Mouse (Mus musculus) thymus, adult 2 months (tissue): ENCODE data around the gene Gabrb3. TPM values are rescaled to one million over a fixed set of nuclear protein-coding genes. Genes with fewer than 3 reads are reported as not detected.

Source experiments
- DNase-seq: peaks from one replicate; pipeline ENCODE4 v3.0.0; 2021
- H3K27ac ChIP-seq: fragments of 200-500 bp; 2 replicates; pipeline ENCODE4 v1.5.1; 2012; ENCODE audit warnings: low read length, control low read depth; ENCODE audit not compliant: control insufficient read depth, insufficient read depth
- H3K27me3 ChIP-seq: fragments of 200-500 bp; 2 replicates; pipeline ENCODE4 v1.6.1; 2012; ENCODE audit warnings: mild to moderate bottlenecking, low read length, moderate library complexity, mixed read lengths; ENCODE audit not compliant: control insufficient read depth, insufficient read depth
- H3K36me3 ChIP-seq: fragments of 200-500 bp; 2 replicates; pipeline ENCODE4 v1.6.1; 2012; ENCODE audit warnings: mild to moderate bottlenecking, low read length, moderate library complexity; ENCODE audit not compliant: control insufficient read depth, insufficient read depth
- H3K4me1 ChIP-seq: fragments of 200-500 bp; replicated peaks from 2 replicates; pipeline ENCODE4 v1.6.1; 2012; ENCODE audit warnings: low read length; ENCODE audit not compliant: control insufficient read depth, insufficient read depth
- H3K4me3 ChIP-seq: fragments of 200-500 bp; 2 replicates; pipeline ENCODE4 v1.5.1; 2012; ENCODE audit warnings: mild to moderate bottlenecking, low read length, control low read depth, moderate library complexity; ENCODE audit not compliant: control insufficient read depth, insufficient read depth
- CTCF ChIP-seq: fragments of 200-500 bp; IDR thresholded peaks from 2 replicates; pipeline ENCODE4 v1.5.1; 2012; ENCODE audit warnings: mild to moderate bottlenecking, control low read depth, low read length, moderate library complexity, borderline replicate concordance; ENCODE audit not compliant: control insufficient read depth, poor library complexity, insufficient read depth; ENCODE audit errors: extremely low read depth
- POLR2A ChIP-seq: fragments of 200-500 bp; IDR thresholded peaks from 2 replicates; pipeline ENCODE4 v1.6.1; 2012; ENCODE audit warnings: mild to moderate bottlenecking, low read length, control low read depth, moderate library complexity; ENCODE audit not compliant: control insufficient read depth, poor library complexity, insufficient read depth; ENCODE audit errors: extremely low read depth
- WGBS: fragments of 180-500 bp; shearing (Covaris S2); methylation state at CpG from one replicate; pipeline ENCODE4 v1.1.7; 2018; 5-methylcytosine and 5-hydroxymethylcytosine counted together
- polyA plus RNA-seq: library from polyadenylated mRNA; depleted of rRNA; stranded (reverse); fragments of >200 nt; gene quantifications from 2 replicates; pipeline ENCODE4 v1.2.3, GENCODE M21; 2012

Gene Gabrb3
- polyA plus RNA-seq, 1 experiment, result 0.07 TPM

GRCm38 (mm10) chr7:57473811-57474525 lies 54.5 kb downstream of the Gabrb3 start:
- H3K27ac ChIP-seq, result no peak overlapping the region
- no peaks in the 10 kb centered on the region for H3K4me1 ChIP-seq
- no peaks in the 10 kb centered on the region for H3K36me3 ChIP-seq
- 81% methylated on average over 4 of the region's 4 CpGs for WGBS
- DNase-seq, result no peak
- no peaks in the 10 kb centered on the region for H3K27me3 ChIP-seq
- TF ChIP-seq POLR2A, result no peak
- no peak for TF ChIP-seq CTCF
- H3K4me3 ChIP-seq, result no peak overlapping the region

GRCm38 (mm10) chr7:57482896-57483295 lies 63.4 kb downstream of the Gabrb3 start:
- Histone ChIP-seq H3K36me3 (no peaks in the 10 kb centered on the region), H3K27me3 (no peaks in the 10 kb centered on the region), H3K4me1 (no peaks in the 10 kb centered on the region), H3K4me3 (no peak overlapping the region), H3K27ac (no peak overlapping the region)
- DNase-seq, result no peak
- TF ChIP-seq POLR2A (no peak), CTCF (no peak)

- Histone ChIP-seq H3K36me3 (no peaks in the 10 kb centered on the region), H3K27ac (no peak overlapping the region), H3K27me3 (no peaks in the 10 kb centered on the region), H3K4me3 (no peak overlapping the region), H3K4me1 (no peaks in the 10 kb centered on the region)
- 85% methylated on average over 6 of the region's 6 CpGs for WGBS
- TF ChIP-seq CTCF (no peak), POLR2A (no peak)
- no peak for DNase-seq
Observed at GRCm38 (mm10) chr7:57486907-57487306, 67.4 kb downstream of the Gabrb3 start.

- no peak for DNase-seq
- no peaks in the 10 kb centered on the region for H3K4me1 ChIP-seq
- H3K4me3 ChIP-seq, result no peak overlapping the region
- 87% methylated on average over 4 of the region's 4 CpGs for WGBS
- H3K27ac ChIP-seq, result no peak overlapping the region
- TF ChIP-seq POLR2A, result no peak
- no peak for TF ChIP-seq CTCF
- H3K27me3 ChIP-seq, result no peaks in the 10 kb centered on the region
- no peaks in the 10 kb centered on the region for H3K36me3 ChIP-seq
Observed at GRCm38 (mm10) chr7:57491795-57492194, 72.3 kb downstream of the Gabrb3 start.

- 86% methylated on average over 4 of the region's 4 CpGs for WGBS
- no peak for DNase-seq
- no peak overlapping the region for H3K27ac ChIP-seq
- no peaks in the 10 kb centered on the region for H3K27me3 ChIP-seq
- H3K4me3 ChIP-seq, result no peak overlapping the region
- TF ChIP-seq CTCF (no peak), POLR2A (no peak)
- H3K4me1 ChIP-seq, result no peaks in the 10 kb centered on the region
- no peaks in the 10 kb centered on the region for H3K36me3 ChIP-seq
Observed at GRCm38 (mm10) chr7:57502809-57503208, 83.3 kb downstream of the Gabrb3 start.

- TF ChIP-seq POLR2A (no peak), CTCF (no peak)
- DNase-seq, result no peak
- no peaks in the 10 kb centered on the region for H3K36me3 ChIP-seq
- H3K27me3 ChIP-seq, result no peaks in the 10 kb centered on the region
- WGBS, result 11% methylated on average over 65 of the region's 72 CpGs
- no peak overlapping the region for H3K4me3 ChIP-seq
- H3K27ac ChIP-seq, result no peak overlapping the region
- no peaks in the 10 kb centered on the region for H3K4me1 ChIP-seq
Observed at GRCm38 (mm10) chr7:57508860-57509632, 89.6 kb downstream of the Gabrb3 start.
